ENCODE assay signal across 25 mouse cellular contexts in genomic region chr5:32199594-32199993, GRCm38 (mm10). TPM values are rescaled to one million over a fixed set of nuclear protein-coding genes. Genes with fewer than 3 reads are reported as not detected.
DNase-seq lines count a peak whose midpoint lies in the region; ATAC-seq lines count a peak whose summit lies in the region.
"Had no signal": no experiment of that assay in that cellular context is flagged by ENCODE, and none has a peak within 500 bp of the region (broad histone marks: within the 10 kb centered on the region; RNA-seq: fewer than 3 reads in every experiment).

No protein-coding gene starts in this region.

- no peaks in the 10 kb centered on the region for H3K27me3 ChIP-seq in stomach, embryonic 15.5 days (replicated peaks)
- no peaks in the 10 kb centered on the region for H3K27me3 ChIP-seq in hindbrain, embryonic 12.5 days
- H3K27me3 ChIP-seq: embryonic facial prominence, embryonic 12.5 days; forebrain, embryonic 12.5 days; heart, embryonic 15.5 days had no signal

- no peak for DNase-seq in frontal cortex, postnatal 25 days (ENCODE audit: low spot score in 2 of 2)
- peak; percentile 38 for DNase-seq in layer of hippocampus, adult 9-11 months
- DNase-seq in layer of hippocampus, postnatal 14 days (ENCODE audit: low spot score in 2 of 2): no peak
- DNase-seq: adrenal gland, adult 8-10 months; adrenal gland, postnatal 36 days; B cell, adult 2 months; cerebellum, adult 11-12 months; cerebellum, adult 9-10 months; cerebellum, postnatal 25 days; forebrain, postnatal 0 days; gastrocnemius, postnatal 25 days; heart, adult 18-20 months; heart, postnatal 14 days had no signal

- WGBS in stomach, embryonic 15.5 days: 88% methylated on average over 3 of the region's 3 CpGs
- 91% methylated on average over 3 of the region's 3 CpGs for WGBS in hindbrain, embryonic 12.5 days

- no peak overlapping the region for H3K4me2 ChIP-seq in stomach, embryonic 15.5 days
- H3K4me2 ChIP-seq in hindbrain, embryonic 12.5 days (replicated peaks): no peak overlapping the region
- H3K4me2 ChIP-seq: embryonic facial prominence, embryonic 12.5 days; forebrain, embryonic 12.5 days; heart, embryonic 15.5 days; hindbrain, embryonic 14.5 days had no signal

- H3K4me3 ChIP-seq in stomach, embryonic 15.5 days (replicated peaks): no peak overlapping the region
- no peak overlapping the region for H3K4me3 ChIP-seq in hindbrain, embryonic 12.5 days
- H3K4me3 ChIP-seq: embryonic facial prominence, embryonic 12.5 days; forebrain, embryonic 12.5 days; heart, embryonic 10.5 days; heart, embryonic 15.5 days had no signal

- no peaks in the 10 kb centered on the region for H3K36me3 ChIP-seq in stomach, embryonic 15.5 days
- H3K36me3 ChIP-seq in hindbrain, embryonic 12.5 days: no peaks in the 10 kb centered on the region
- H3K36me3 ChIP-seq: embryonic facial prominence, embryonic 12.5 days; forebrain, embryonic 12.5 days; G1E; heart, embryonic 10.5 days; heart, embryonic 15.5 days had no signal

- no peaks in the 10 kb centered on the region for H3K9me3 ChIP-seq in stomach, embryonic 15.5 days
- H3K9me3 ChIP-seq in hindbrain, embryonic 12.5 days (replicated peaks): no peaks in the 10 kb centered on the region
- H3K9me3 ChIP-seq: embryonic facial prominence, embryonic 12.5 days; forebrain, embryonic 12.5 days; G1E; heart, embryonic 10.5 days; heart, embryonic 15.5 days had no signal

- 0 out of 2 replicates have a peak, but pooled peaks cover 2% of the 10 kb centered on the region for H3K4me1 ChIP-seq in stomach, embryonic 15.5 days
- no peaks in the 10 kb centered on the region for H3K4me1 ChIP-seq in hindbrain, embryonic 12.5 days
- H3K4me1 ChIP-seq: embryonic facial prominence, embryonic 12.5 days; forebrain, embryonic 12.5 days had no signal

- H3K9ac ChIP-seq in stomach, embryonic 15.5 days: no peak overlapping the region
- no peak overlapping the region for H3K9ac ChIP-seq in hindbrain, embryonic 12.5 days
- H3K9ac ChIP-seq: embryonic facial prominence, embryonic 12.5 days; forebrain, embryonic 12.5 days; forebrain, postnatal 0 days; heart, embryonic 15.5 days; hindbrain, embryonic 14.5 days had no signal

- H3K27ac ChIP-seq in stomach, embryonic 15.5 days: peak overlapping the region; percentile 65; the same call in 1 of the 2 replicates
- H3K27ac ChIP-seq in hindbrain, embryonic 12.5 days: no peak overlapping the region
- H3K27ac ChIP-seq: embryonic facial prominence, embryonic 12.5 days; forebrain, embryonic 12.5 days; heart, embryonic 10.5 days; heart, embryonic 15.5 days; hindbrain, embryonic 14.5 days had no signal

- ATAC-seq in frontal cortex, adult (ENCODE audit: low TSS enrichment): peak; percentile 58
- no peak for ATAC-seq in stomach, embryonic 15.5 days (ENCODE audit: insufficient read depth, low FRiP score, low read depth)
- ATAC-seq in hindbrain, embryonic 12.5 days (ENCODE audit: low FRiP score): no peak
- no peak for ATAC-seq in cerebellum, adult (ENCODE audit: insufficient number of reproducible peaks, low FRiP score, low TSS enrichment)
- ATAC-seq: CD4-positive, CD25-positive, alpha-beta regulatory T cell, adult 4 months; forebrain, postnatal 0 days had no signal

RNA-seq across cellular contexts. Expression of gene Plb1, which starts 32.9 kb away (rescaled TPM):
- under 1 TPM; 0.46 to 0.72 TPM for total RNA-seq in layer of hippocampus, postnatal 14 days (2021)
- 0.93 and 0.98 TPM in 2 replicates for polyA plus RNA-seq in stomach, embryonic 15.5 days (2015; fragmentation: Nextera tagmentation; extraction: Ambion mirVana)
- polyA plus RNA-seq in hindbrain, embryonic 12.5 days (2016; fragmentation: Nextera tagmentation; extraction: Ambion mirVana): 0.21 and 0.34 TPM in 2 replicates
- total RNA-seq: adrenal gland, postnatal 36 days; hematopoietic stem cell, adult 5-6 weeks had no signal
- polyA plus RNA-seq: CD4-positive, CD25-positive, alpha-beta regulatory T cell, adult 4 months; G1E; hindbrain, embryonic 14.5 days had no signal
